Mouse (Mus musculus) lung, postnatal 0 days (tissue): Measurements from ENCODE around the gene Adsl. TPM values are rescaled to one million over a fixed set of nuclear protein-coding genes. Genes with fewer than 3 reads are reported as not detected.

Source experiments
- ATAC-seq: fragments of 200-750 bp; cut with Nextera tagmentation; 2 replicates; pipeline ENCODE4 v1.8.0; 2017; ENCODE audit warnings: moderate library complexity
- DNase-seq: peaks from one replicate; pipeline ENCODE4 v3.0.0-alpha.2; 2016; ENCODE audit warnings: low spot score
- H3K27ac ChIP-seq: fragments of 300-500 bp; sonication (generic); 2 replicates; pipeline ENCODE4 v1.5.1; 2014; ENCODE audit warnings: antibody characterized with exemption, mild to moderate bottlenecking, low read length, mixed read lengths
- H3K27me3 ChIP-seq: fragments of 300-500 bp; sonication (generic); replicated peaks from 2 replicates; pipeline ENCODE4 v1.6.1; 2014; ENCODE audit warnings: low read length, mixed read lengths; ENCODE audit not compliant: insufficient read depth
- H3K36me3 ChIP-seq: fragments of 300-500 bp; sonication (generic); 2 replicates; pipeline ENCODE4 v1.6.1; 2014; ENCODE audit warnings: low read length, mixed read lengths; ENCODE audit not compliant: insufficient read depth
- H3K4me1 ChIP-seq: fragments of 300-500 bp; sonication (generic); 2 replicates; pipeline ENCODE4 v1.6.1; 2014; ENCODE audit warnings: antibody characterized with exemption, low read depth, low read length, mixed read lengths; ENCODE audit not compliant: insufficient read depth
- H3K4me2 ChIP-seq: fragments of 300-500 bp; sonication (generic); replicated peaks from 2 replicates; pipeline ENCODE4 v1.6.1; 2014; ENCODE audit warnings: low read depth, mild to moderate bottlenecking, low read length, moderate library complexity, mixed read lengths
- H3K4me3 ChIP-seq: fragments of 300-500 bp; sonication (generic); 2 replicates; pipeline ENCODE4 v1.5.1; 2014; ENCODE audit warnings: low read depth, low read length
- H3K9ac ChIP-seq: fragments of 300-500 bp; sonication (generic); replicated peaks from 2 replicates; pipeline ENCODE4 v1.6.1; 2014; ENCODE audit warnings: low read depth, mild to moderate bottlenecking
- H3K9me3 ChIP-seq: fragments of 300-500 bp; sonication (generic); 2 replicates; pipeline ENCODE4 v1.6.1; 2016; ENCODE audit warnings: low read length, mixed read lengths
- CTCF ChIP-seq: IDR thresholded peaks from 2 replicates; pipeline ENCODE4 v1.5.1; 2016; ENCODE audit warnings: antibody characterized with exemption, mild to moderate bottlenecking
- EP300 ChIP-seq: IDR thresholded peaks from 2 replicates; pipeline ENCODE4 v1.6.1; 2016; ENCODE audit warnings: antibody characterized with exemption, mild to moderate bottlenecking, control low read depth
- WGBS: fragments of 180-500 bp; shearing (Covaris S2); extraction: QIAGEN DNeasy Blood & Tissue Kit; methylation state at CpG from one replicate; pipeline ENCODE4 v1.1.7; 2014; 5-methylcytosine and 5-hydroxymethylcytosine counted together
- polyA plus RNA-seq: library from polyadenylated mRNA; unstranded; fragments of >200 nt; fragmentation: Nextera tagmentation; extraction: Ambion mirVana; gene quantifications from 2 replicates; pipeline ENCODE4 v1.2.1, GENCODE M21; 2015

The Adsl gene
- polyA plus RNA-seq, 1 experiment from 2014 or later = 51.9 TPM

GRCm38 (mm10) chr15:80994959-80995358 lies 46.7 kb downstream of the Adsl start:
- ATAC-seq = no peak

GRCm38 (mm10) chr15:80996090-80996835 lies 48.0 kb downstream of the Adsl start:
- 59% methylated on average over 6 of the region's 6 CpGs for WGBS

More at GRCm38 (mm10) chr15:80994959-80995358, 46.7 kb downstream of the Adsl start:
- Histone ChIP-seq H3K4me1 (no peaks in the 10 kb centered on the region), H3K9me3 (no peaks in the 10 kb centered on the region), H3K27me3 (no peaks in the 10 kb centered on the region), H3K27ac (no peak overlapping the region), H3K4me2 (no peak overlapping the region), H3K4me3 (no peak overlapping the region), H3K9ac (no peak overlapping the region), H3K36me3 (no peaks in the 10 kb centered on the region)
- no peak for DNase-seq
- no peak for TF ChIP-seq EP300
- no peak for TF ChIP-seq CTCF
- 84% methylated on average over 5 of the region's 5 CpGs for WGBS

GRCm38 (mm10) chr15:80997077-80997476 lies 48.8 kb downstream of the Adsl start:
- H3K4me2 ChIP-seq = no peak overlapping the region
- no peaks in the 10 kb centered on the region for H3K9me3 ChIP-seq
- no peaks in the 10 kb centered on the region for H3K27me3 ChIP-seq
- peak overlapping the region; percentile 54; the same call in 1 of the 2 replicates for H3K27ac ChIP-seq
- DNase-seq (no peak), ATAC-seq (no peak)
- H3K36me3 ChIP-seq = no peaks in the 10 kb centered on the region
- TF ChIP-seq EP300 (no peak), CTCF (no peak)
- 23% methylated on average over 1 of the region's 1 CpGs for WGBS
- H3K9ac ChIP-seq = no peak overlapping the region
- H3K4me3 ChIP-seq = no peak overlapping the region
- H3K4me1 ChIP-seq = 0 out of 2 replicates have a peak, but pooled peaks cover 5% of the 10 kb centered on the region

More at GRCm38 (mm10) chr15:80996090-80996835, 48.0 kb downstream of the Adsl start:
- Histone ChIP-seq H3K27me3 (no peaks in the 10 kb centered on the region), H3K4me2 (no peak overlapping the region), H3K9me3 (no peaks in the 10 kb centered on the region), H3K4me1 (0 out of 2 replicates have a peak, but pooled peaks cover 5% of the 10 kb centered on the region), H3K36me3 (no peaks in the 10 kb centered on the region), H3K9ac (no peak overlapping the region), H3K27ac (peak overlapping the region; percentile 54; the same call in 1 of the 2 replicates), H3K4me3 (no peak overlapping the region)
- DNase-seq (peak; percentile 51), ATAC-seq (peak; percentile 60)
- TF ChIP-seq EP300 (no peak), CTCF (no peak)

GRCm38 (mm10) chr15:81000419-81001138 lies 52.3 kb downstream of the Adsl start:
- H3K4me1 ChIP-seq = 0 out of 2 replicates have a peak, but pooled peaks cover 5% of the 10 kb centered on the region
- peak; percentile 25; the same call in 1 of the 2 replicates for ATAC-seq
- 4% methylated on average over 2 of the region's 4 CpGs for WGBS
- H3K27me3 ChIP-seq = no peaks in the 10 kb centered on the region
- peak overlapping the region; percentile 26; the same call in 1 of the 2 replicates for H3K27ac ChIP-seq
- peak; percentile 33 for DNase-seq
- no peak overlapping the region for H3K4me3 ChIP-seq
- H3K4me2 ChIP-seq = no peak overlapping the region
- H3K9ac ChIP-seq = no peak overlapping the region
- TF ChIP-seq CTCF (no peak), EP300 (no peak)
- H3K9me3 ChIP-seq = no peaks in the 10 kb centered on the region
- no peaks in the 10 kb centered on the region for H3K36me3 ChIP-seq

GRCm38 (mm10) chr15:81006127-81006735 lies 57.9 kb downstream of the Adsl start:
- DNase-seq = no peak
- ATAC-seq = no peak
- no peak overlapping the region for H3K4me3 ChIP-seq
- no peaks in the 10 kb centered on the region for H3K9me3 ChIP-seq
- 84% methylated on average over 10 of the region's 10 CpGs for WGBS
- TF ChIP-seq EP300 (no peak), CTCF (no peak)
- H3K27ac ChIP-seq = no peak overlapping the region
- no peaks in the 10 kb centered on the region for H3K4me1 ChIP-seq
- no peak overlapping the region for H3K4me2 ChIP-seq
- 0 out of 2 replicates have a peak, but pooled peaks cover 5% of the 10 kb centered on the region for H3K36me3 ChIP-seq
- no peak overlapping the region for H3K9ac ChIP-seq
- H3K27me3 ChIP-seq = no peaks in the 10 kb centered on the region

GRCm38 (mm10) chr15:81007339-81007738 lies 59.0 kb downstream of the Adsl start:
- H3K27ac ChIP-seq = no peak overlapping the region
- WGBS = 95% methylated on average over 9 of the region's 9 CpGs
- ATAC-seq = no peak
- H3K4me3 ChIP-seq = no peak overlapping the region
- no peaks in the 10 kb centered on the region for H3K9me3 ChIP-seq
- no peaks in the 10 kb centered on the region for H3K4me1 ChIP-seq
- H3K27me3 ChIP-seq = no peaks in the 10 kb centered on the region
- H3K9ac ChIP-seq = no peak overlapping the region
- 0 out of 2 replicates have a peak, but pooled peaks cover 5% of the 10 kb centered on the region for H3K36me3 ChIP-seq
- no peak overlapping the region for H3K4me2 ChIP-seq
- TF ChIP-seq EP300 (no peak), CTCF (no peak)
- no peak for DNase-seq
